Mouse (Mus musculus) liver, embryonic 16.5 days (tissue): ENCODE data around the gene Zbed5. TPM values are rescaled to one million over a fixed set of nuclear protein-coding genes. Genes with fewer than 3 reads are reported as not detected.

Experiments
- polyA plus RNA-seq: library from polyadenylated mRNA; unstranded; fragments of >200 nt; fragmentation: Nextera tagmentation; extraction: Ambion mirVana; gene quantifications from 2 replicates; pipeline ENCODE4 v1.2.1, GENCODE M21; 2015

Gene Zbed5
- polyA plus RNA-seq, 1 experiment from 2014 or later: 0.61 TPM

Other genes starting within 250 kb of the Zbed5 start
- gene Zfp11, start 225.6 kb upstream of the Zbed5 start, polyA plus RNA-seq: 0.78 and 0.93 TPM in 2 replicates
- gene Sept14, start 187.2 kb upstream of the Zbed5 start, polyA plus RNA-seq: not detected in 2 replicates
- 83.5 and 93.1 TPM in 2 replicates for gene Mrps17, start 180.2 kb upstream of the Zbed5 start, polyA plus RNA-seq
- 23.1 and 23.8 TPM in 2 replicates for gene Nipsnap2, start 170.7 kb upstream of the Zbed5 start, polyA plus RNA-seq
- gene Psph, start 108.3 kb upstream of the Zbed5 start, polyA plus RNA-seq: 92.8 and 104 TPM in 2 replicates
- gene Sumf2, start 48.7 kb upstream of the Zbed5 start, polyA plus RNA-seq: 15.2 and 15.7 TPM in 2 replicates
- gene Chchd2, start 8.3 kb upstream of the Zbed5 start, polyA plus RNA-seq: 510 and 520 TPM in 2 replicates
- 0.12 and 0.13 TPM in 2 replicates for gene Phkg1, start 2.8 kb downstream of the Zbed5 start, polyA plus RNA-seq
- 0.26 and 0.41 TPM in 2 replicates for gene Nupr1l, start 12.8 kb downstream of the Zbed5 start, polyA plus RNA-seq
- 17.3 and 18.6 TPM in 2 replicates for gene Vkorc1l1, start 46.2 kb downstream of the Zbed5 start, polyA plus RNA-seq
- gene Gusb, start 107.3 kb downstream of the Zbed5 start, polyA plus RNA-seq: 30.5 and 30.6 TPM in 2 replicates
- gene Asl, start 133.5 kb downstream of the Zbed5 start, polyA plus RNA-seq: 61.8 and 65.8 TPM in 2 replicates
- 17.8 and 19.9 TPM in 2 replicates for gene Crcp, start 133.6 kb downstream of the Zbed5 start, polyA plus RNA-seq
- gene Tpst1, start 177.6 kb downstream of the Zbed5 start, polyA plus RNA-seq: 19.6 and 20.9 TPM in 2 replicates
- 5.7 and 7.0 TPM in 2 replicates for gene Kctd7, start 249.1 kb downstream of the Zbed5 start, polyA plus RNA-seq